30 mouse cellular contexts compared by ENCODE assay signal in the genomic region with DNA sequence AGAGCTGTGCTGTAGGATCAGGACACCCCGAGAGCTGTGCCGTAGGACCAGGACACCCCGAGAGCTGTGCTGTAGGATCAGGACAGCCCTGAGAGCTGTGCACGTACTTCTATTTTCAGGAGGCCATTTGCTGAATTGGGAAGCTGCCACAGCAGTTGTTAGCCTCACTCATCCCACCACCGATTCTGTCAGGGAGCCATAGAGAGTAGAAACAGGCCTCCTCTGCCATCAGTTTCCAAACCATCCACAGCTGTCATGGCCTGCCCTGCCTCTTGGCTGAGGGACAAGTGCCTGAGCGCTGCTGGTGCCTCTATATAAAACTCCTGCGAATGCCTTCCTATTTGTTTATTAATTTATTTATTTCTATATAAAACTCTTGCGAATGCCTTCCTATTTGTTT. TPM values are rescaled to one million over a fixed set of nuclear protein-coding genes. Genes with fewer than 3 reads are reported as not detected.
DNase-seq lines count a peak whose midpoint lies in the region; ATAC-seq and TF ChIP-seq lines count a peak whose summit lies in the region.
"Had no signal": no experiment of that assay in that cellular context is flagged by ENCODE, and none has a peak within 500 bp of the region (broad histone marks: within the 10 kb centered on the region; RNA-seq: fewer than 3 reads in every experiment).

No protein-coding gene starts in this region.

- H3K4me1 ChIP-seq in heart, embryonic 13.5 days = 0 out of 2 replicates have a peak, but pooled peaks cover 5% of the 10 kb centered on the region
- H3K4me1 ChIP-seq in heart, embryonic 11.5 days (ENCODE audit: control insufficient read depth, insufficient read depth, low read length) = no peaks in the 10 kb centered on the region
- peaks cover 6% of the 10 kb centered on the region; the same call in 1 of the 2 replicates for H3K4me1 ChIP-seq in midbrain, embryonic 11.5 days (ENCODE audit: control insufficient read depth, insufficient read depth, low read length)
- H3K4me1 ChIP-seq in midbrain, embryonic 10.5 days = peaks cover 15% of the 10 kb centered on the region
- 0 out of 2 replicates have a peak, but pooled peaks cover 2% of the 10 kb centered on the region for H3K4me1 ChIP-seq in forebrain, embryonic 14.5 days (ENCODE audit: control insufficient read depth, insufficient read depth, low read length)
- H3K4me1 ChIP-seq: limb, embryonic 13.5 days; stomach, embryonic 15.5 days had no signal

- H3K4me3 ChIP-seq in heart, embryonic 13.5 days = no peak overlapping the region
- no peak overlapping the region for H3K4me3 ChIP-seq in heart, embryonic 11.5 days (ENCODE audit: low read depth, low read length)
- H3K4me3 ChIP-seq in midbrain, embryonic 11.5 days (ENCODE audit: low read depth, low read length) = no peak overlapping the region
- H3K4me3 ChIP-seq in midbrain, embryonic 10.5 days = no peak overlapping the region
- no peak overlapping the region for H3K4me3 ChIP-seq in myocyte
- H3K4me3 ChIP-seq in forebrain, embryonic 14.5 days (ENCODE audit: low read depth, low read length) = no peak overlapping the region
- H3K4me3 ChIP-seq: forebrain, embryonic 10.5 days; hindbrain, embryonic 15.5 days; limb, embryonic 13.5 days; neural tube, embryonic 15.5 days; stomach, embryonic 15.5 days had no signal

- ATAC-seq in heart, embryonic 13.5 days (ENCODE audit: extremely low read depth, insufficient number of reproducible peaks, low FRiP score, low TSS enrichment) = no peak
- ATAC-seq in heart, embryonic 11.5 days (replicated peaks; ENCODE audit: insufficient number of reproducible peaks, low FRiP score, low TSS enrichment) = no peak
- no peak for ATAC-seq in midbrain, embryonic 11.5 days (ENCODE audit: low FRiP score)
- ATAC-seq in forebrain, embryonic 14.5 days = no peak
- ATAC-seq: forebrain, postnatal 0 days; Patski had no signal

- peak; percentile 26 for DNase-seq in midbrain, embryonic 11.5 days (ENCODE audit: low spot score, missing footprints)
- DNase-seq in midbrain, embryonic 10.5 days (ENCODE audit: low spot score) = no peak
- peak; percentile 31 to 57 for DNase-seq in gastrocnemius, adult 8-10 months (ENCODE audit: low spot score in 2 of 2)
- DNase-seq in forebrain, embryonic 14.5 days (ENCODE audit: low spot score) = no peak
- DNase-seq in thymus, postnatal 10 days (ENCODE audit: low spot score in 2 of 2) = no peak
- DNase-seq: adrenal gland, postnatal 10 days; cerebellum, adult 8-10 months; forebrain, postnatal 0 days; heart, adult 18-20 months; heart, postnatal 14 days; kidney, adult 2 months; kidney, postnatal 10 days; lung, embryonic 14.5 days; lung, postnatal 36 days; right cerebral cortex, adult 18-20 months; right cerebral cortex, postnatal 4 days; thymus, adult 2 months had no signal

- H3K9ac ChIP-seq in heart, embryonic 13.5 days = no peak overlapping the region
- no peak overlapping the region for H3K9ac ChIP-seq in heart, embryonic 11.5 days (ENCODE audit: low read depth, low read length)
- no peak overlapping the region for H3K9ac ChIP-seq in midbrain, embryonic 11.5 days (ENCODE audit: low read length)
- H3K9ac ChIP-seq in forebrain, embryonic 14.5 days (ENCODE audit: low read length) = no peak overlapping the region
- H3K9ac ChIP-seq: forebrain, postnatal 0 days; hindbrain, embryonic 15.5 days; limb, embryonic 13.5 days; liver, embryonic 14.5 days; lung, embryonic 14.5 days; neural tube, embryonic 15.5 days; stomach, embryonic 15.5 days had no signal

- no peaks in the 10 kb centered on the region for H3K79me2 ChIP-seq in myocyte (ENCODE audit: control insufficient read depth, insufficient read depth)

- no peak for TF ChIP-seq POLR2A in myocyte (IDR thresholded peaks at IDR 0.05; ENCODE audit: insufficient read length, low read depth)

- H3K27me3 ChIP-seq in heart, embryonic 13.5 days (replicated peaks) = peaks cover 15% of the 10 kb centered on the region
- H3K27me3 ChIP-seq in heart, embryonic 11.5 days (ENCODE audit: control insufficient read depth, insufficient read depth, low read length) = no peaks in the 10 kb centered on the region
- no peaks in the 10 kb centered on the region for H3K27me3 ChIP-seq in midbrain, embryonic 11.5 days (ENCODE audit: control insufficient read depth, insufficient read depth, low read length)
- peaks cover 4% of the 10 kb centered on the region; the same call in 1 of the 2 replicates for H3K27me3 ChIP-seq in midbrain, embryonic 10.5 days (ENCODE audit: low read depth, poor library complexity, severe bottlenecking)
- no peaks in the 10 kb centered on the region for H3K27me3 ChIP-seq in myocyte (ENCODE audit: control insufficient read depth, insufficient read depth, insufficient read length)
- H3K27me3 ChIP-seq in forebrain, embryonic 14.5 days (replicated peaks; ENCODE audit: control insufficient read depth, insufficient read depth, low read length) = no peaks in the 10 kb centered on the region
- H3K27me3 ChIP-seq: neural tube, embryonic 15.5 days had no signal

- 58% methylated on average over 8 of the region's 8 CpGs for WGBS in heart, embryonic 13.5 days
- WGBS in heart, embryonic 11.5 days (ENCODE audit: insufficient replicate concordance) = 72% methylated on average over 8 of the region's 8 CpGs
- 86% methylated on average over 8 of the region's 8 CpGs for WGBS in midbrain, embryonic 11.5 days
- WGBS in midbrain, embryonic 10.5 days = 87% methylated on average over 8 of the region's 8 CpGs
- 86% methylated on average over 8 of the region's 8 CpGs for WGBS in forebrain, embryonic 14.5 days

- no peak overlapping the region for H3ac ChIP-seq in myocyte (ENCODE audit: control insufficient read depth, insufficient read length)

- H3K9me3 ChIP-seq in heart, embryonic 13.5 days = no peaks in the 10 kb centered on the region; the same call in 1 of the 2 replicates
- H3K9me3 ChIP-seq in heart, embryonic 11.5 days (replicated peaks; ENCODE audit: control insufficient read depth, low read length) = no peaks in the 10 kb centered on the region
- no peaks in the 10 kb centered on the region for H3K9me3 ChIP-seq in midbrain, embryonic 11.5 days (ENCODE audit: control insufficient read depth, low read length)
- no peaks in the 10 kb centered on the region for H3K9me3 ChIP-seq in midbrain, embryonic 10.5 days (replicated peaks)
- no peaks in the 10 kb centered on the region for H3K9me3 ChIP-seq in forebrain, embryonic 14.5 days (replicated peaks; ENCODE audit: control insufficient read depth, low read length)
- H3K9me3 ChIP-seq: forebrain, embryonic 10.5 days; G1E; hindbrain, embryonic 15.5 days; limb, embryonic 13.5 days; neural tube, embryonic 15.5 days had no signal

- peak overlapping the region; percentile 24; the same call in 1 of the 2 replicates for H3K27ac ChIP-seq in heart, embryonic 13.5 days (replicated peaks)
- no peak overlapping the region for H3K27ac ChIP-seq in heart, embryonic 11.5 days (ENCODE audit: low read depth, low read length)
- no peak overlapping the region for H3K27ac ChIP-seq in midbrain, embryonic 11.5 days (ENCODE audit: low read depth, low read length)
- H3K27ac ChIP-seq in midbrain, embryonic 10.5 days (replicated peaks) = no peak overlapping the region
- H3K27ac ChIP-seq in forebrain, embryonic 14.5 days (ENCODE audit: low read depth, low read length) = no peak overlapping the region
- H3K27ac ChIP-seq: forebrain, embryonic 10.5 days; hindbrain, embryonic 15.5 days; limb, embryonic 13.5 days; liver, embryonic 14.5 days; neural tube, embryonic 15.5 days; stomach, embryonic 15.5 days had no signal

- H3K36me3 ChIP-seq in heart, embryonic 13.5 days = no peaks in the 10 kb centered on the region
- no peaks in the 10 kb centered on the region for H3K36me3 ChIP-seq in heart, embryonic 11.5 days (ENCODE audit: control insufficient read depth, insufficient read depth, low read length)
- no peaks in the 10 kb centered on the region for H3K36me3 ChIP-seq in midbrain, embryonic 11.5 days (ENCODE audit: control insufficient read depth, insufficient read depth, low read length)
- no peaks in the 10 kb centered on the region for H3K36me3 ChIP-seq in midbrain, embryonic 10.5 days
- no peaks in the 10 kb centered on the region for H3K36me3 ChIP-seq in myocyte (ENCODE audit: control insufficient read depth, insufficient read depth)
- H3K36me3 ChIP-seq in forebrain, embryonic 14.5 days (ENCODE audit: control insufficient read depth, insufficient read depth, low read length) = no peaks in the 10 kb centered on the region
- H3K36me3 ChIP-seq: forebrain, embryonic 10.5 days; G1E; hindbrain, embryonic 15.5 days; limb, embryonic 13.5 days; neural tube, embryonic 15.5 days; stomach, embryonic 15.5 days had no signal

- no peak overlapping the region for H3K4me2 ChIP-seq in heart, embryonic 13.5 days
- no peak overlapping the region for H3K4me2 ChIP-seq in heart, embryonic 11.5 days
- no peak overlapping the region for H3K4me2 ChIP-seq in midbrain, embryonic 11.5 days
- peak overlapping the region; percentile 54 for H3K4me2 ChIP-seq in myocyte (ENCODE audit: low read depth)
- no peak overlapping the region for H3K4me2 ChIP-seq in forebrain, embryonic 14.5 days (ENCODE audit: low read length)
- H3K4me2 ChIP-seq: hindbrain, embryonic 15.5 days; limb, embryonic 13.5 days; lung, embryonic 14.5 days; neural tube, embryonic 15.5 days; stomach, embryonic 15.5 days had no signal

TF ChIP-seq in myocyte, 11 proteins besides CTCF, POLR2A, EP300 and RAD21 (continues in another document):
- TF ChIP-seq MYOD1 (IDR thresholded peaks at IDR 0.05; ENCODE audit: control insufficient read depth in 1 of 3, insufficient read length in 2 of 3, low read depth in 2 of 3) (peak; percentile 91 to 98 (median 95)), MAX (IDR thresholded peaks at IDR 0.05; ENCODE audit: low read depth) (no peak)

RNA-seq across cellular contexts. Expression of gene Gpr1, which starts 25.4 kb away (rescaled TPM):
- 0.22 and 0.27 TPM in 2 replicates for polyA plus RNA-seq in heart, embryonic 13.5 days (2015; fragmentation: Nextera tagmentation; extraction: Ambion mirVana)
- polyA plus RNA-seq in heart, embryonic 11.5 days (2014; fragmentation: Nextera tagmentation; extraction: Ambion mirVana) = not detected in 2 replicates
- polyA plus RNA-seq in midbrain, embryonic 11.5 days (2014; fragmentation: Nextera tagmentation; extraction: Ambion mirVana) = 0.08 and 0.22 TPM in 2 replicates
- polyA plus RNA-seq in midbrain, embryonic 10.5 days (2016; fragmentation: Nextera tagmentation; extraction: Ambion mirVana) = 0.25 and 0.30 TPM in 2 replicates
- under 1 TPM; 0.15 to 0.52 (median 0.44) TPM for total RNA-seq in gastrocnemius, adult 8-10 months (2022)
- 0.02 TPM for polyA plus RNA-seq in myocyte (2012; fragmentation: generic; extraction: Trizol)
- polyA plus RNA-seq in forebrain, embryonic 14.5 days (2014; fragmentation: Nextera tagmentation; extraction: Ambion mirVana) = 0.40 and 0.72 TPM in 2 replicates
- total RNA-seq: megakaryocyte-erythroid progenitor cell, adult 5-6 weeks had no signal
- polyA plus RNA-seq: intestine, embryonic 14.5 days; liver, embryonic 14.5 days; lung, embryonic 14.5 days; Patski had no signal

RNA-seq across cellular contexts. Expression of gene Zdbf2, which starts 33.3 kb away (rescaled TPM):
- polyA plus RNA-seq in heart, embryonic 13.5 days (2015; fragmentation: Nextera tagmentation; extraction: Ambion mirVana) = 6.5 and 7.0 TPM in 2 replicates
- polyA plus RNA-seq in heart, embryonic 11.5 days (2014; fragmentation: Nextera tagmentation; extraction: Ambion mirVana) = 5.0 and 9.8 TPM in 2 replicates
- polyA plus RNA-seq in midbrain, embryonic 11.5 days (2014; fragmentation: Nextera tagmentation; extraction: Ambion mirVana) = 16.5 and 17.5 TPM in 2 replicates
- polyA plus RNA-seq in midbrain, embryonic 10.5 days (2016; fragmentation: Nextera tagmentation; extraction: Ambion mirVana) = 18.1 and 19.3 TPM in 2 replicates
- under 1 TPM; 0.13 to 0.65 (median 0.27) TPM for total RNA-seq in gastrocnemius, adult 8-10 months (2022)
- under 0.01 TPM for polyA plus RNA-seq in myocyte (2012; fragmentation: generic; extraction: Trizol)
- 23.6 and 27.8 TPM in 2 replicates for polyA plus RNA-seq in forebrain, embryonic 14.5 days (2014; fragmentation: Nextera tagmentation; extraction: Ambion mirVana)
- total RNA-seq: megakaryocyte-erythroid progenitor cell, adult 5-6 weeks had no signal
- polyA plus RNA-seq: G1E, Patski had no signal

Comparison
In these comparisons a context has a peak if more than half of its experiments do, and no peak if none do; other contexts are left out.
1. DNase-seq: peak in midbrain, embryonic 11.5 days (single experiment) and gastrocnemius, adult 8-10 months (2 of 2); none in midbrain, embryonic 10.5 days (single experiment), forebrain, embryonic 14.5 days (single experiment) and thymus, postnatal 10 days (0 of 2).